Mouse (Mus musculus): ENCODE measurements at regions not wholly inside any gene's neighbourhood (a gene's known extent, or its start where the extent isn't known, plus 50 kb on each side); places are given as distances from the start of the nearest gene placed in this dataset.

- TF ChIP-seq POLR2AphosphoS2 (IDR thresholded peaks at IDR 0.05; ENCODE audit: low read depth, low read length), result no peak
- TF ChIP-seq ZMIZ1 (IDR thresholded peaks at IDR 0.05; ENCODE audit: low read depth, low read length), result no peak
- TF ChIP-seq SIN3A (IDR thresholded peaks at IDR 0.05; ENCODE audit: low read length), result no peak
- TF ChIP-seq TBP (conservative IDR thresholded peaks at IDR 0.05; ENCODE audit: low read depth, low read length), result no peak
- no peak for TF ChIP-seq E2F4 (IDR thresholded peaks at IDR 0.05; ENCODE audit: insufficient replicate concordance, low read depth, low read length)
- no peak for TF ChIP-seq EP300 (IDR thresholded peaks at IDR 0.05; ENCODE audit: low read length)
- no peak for TF ChIP-seq ELF1 (IDR thresholded peaks at IDR 0.05; ENCODE audit: low read depth, low read length)
Measured at GRCm38 (mm10) chr2:8770636-8771035, 1110.4 kb upstream of the 4930412O13Rik start.

Measured in CH12.LX (cell line).